Mouse (Mus musculus): ENCODE data around the gene Gm5089. TPM values are rescaled to one million over a fixed set of nuclear protein-coding genes. Genes with fewer than 3 reads are reported as not detected.

Gm5089 gene
- polyA plus RNA-seq, 1 experiment from 2014 or later = 0.64 TPM

- H3K4me3 ChIP-seq (ENCODE audit: low read depth, low read length) = no peak overlapping the region
- peaks cover 42% of the 10 kb centered on the region for H3K27me3 ChIP-seq (ENCODE audit: control insufficient read depth, insufficient read depth, low read length)
- WGBS = 85% methylated on average over 13 of the region's 13 CpGs
- ATAC-seq (ENCODE audit: low FRiP score) (no peak), DNase-seq (ENCODE audit: low spot score, missing footprints) (no peak)
- H3K27ac ChIP-seq (ENCODE audit: low read depth, low read length) = no peak overlapping the region
- H3K9me3 ChIP-seq (ENCODE audit: control insufficient read depth, low read length) = no peaks in the 10 kb centered on the region
- H3K9ac ChIP-seq (ENCODE audit: low read length) = no peak overlapping the region
- H3K36me3 ChIP-seq (ENCODE audit: control insufficient read depth, insufficient read depth, low read length) = no peaks in the 10 kb centered on the region
- H3K4me2 ChIP-seq = no peak overlapping the region
- peaks cover 4% of the 10 kb centered on the region; the same call in 1 of the 2 replicates for H3K4me1 ChIP-seq (ENCODE audit: control insufficient read depth, insufficient read depth, low read length)
Observed at GRCm38 (mm10) chr14:122389684-122390370, 61.1 kb downstream of the Gm5089 start.

GRCm38 (mm10) chr14:122388431-122389031 lies 62.4 kb downstream of the Gm5089 start:
- Histone ChIP-seq H3K27ac (ENCODE audit: low read depth, low read length) (no peak overlapping the region), H3K4me3 (ENCODE audit: low read depth, low read length) (no peak overlapping the region), H3K4me2 (no peak overlapping the region), H3K4me1 (ENCODE audit: control insufficient read depth, insufficient read depth, low read length) (peaks cover 4% of the 10 kb centered on the region; the same call in 1 of the 2 replicates), H3K27me3 (ENCODE audit: control insufficient read depth, insufficient read depth, low read length) (peaks cover 45% of the 10 kb centered on the region), H3K9me3 (ENCODE audit: control insufficient read depth, low read length) (no peaks in the 10 kb centered on the region), H3K36me3 (ENCODE audit: control insufficient read depth, insufficient read depth, low read length) (no peaks in the 10 kb centered on the region), H3K9ac (ENCODE audit: low read length) (no peak overlapping the region)
- ATAC-seq (ENCODE audit: low FRiP score) (no peak), DNase-seq (ENCODE audit: low spot score, missing footprints) (no peak)
- WGBS = 67% methylated on average over 19 of the region's 19 CpGs

- Histone ChIP-seq H3K27me3 (ENCODE audit: control insufficient read depth, insufficient read depth, low read length) (peaks cover 45% of the 10 kb centered on the region), H3K9ac (ENCODE audit: low read length) (no peak overlapping the region), H3K4me1 (ENCODE audit: control insufficient read depth, insufficient read depth, low read length) (peaks cover 4% of the 10 kb centered on the region; the same call in 1 of the 2 replicates), H3K4me2 (no peak overlapping the region), H3K27ac (ENCODE audit: low read depth, low read length) (no peak overlapping the region), H3K36me3 (ENCODE audit: control insufficient read depth, insufficient read depth, low read length) (no peaks in the 10 kb centered on the region), H3K4me3 (ENCODE audit: low read depth, low read length) (no peak overlapping the region), H3K9me3 (ENCODE audit: control insufficient read depth, low read length) (no peaks in the 10 kb centered on the region)
- WGBS = 91% methylated on average over 5 of the region's 5 CpGs
- ATAC-seq (ENCODE audit: low FRiP score) (no peak), DNase-seq (ENCODE audit: low spot score, missing footprints) (no peak)
Observed at GRCm38 (mm10) chr14:122387781-122388180, 63.1 kb downstream of the Gm5089 start.

- Histone ChIP-seq H3K27me3 (ENCODE audit: control insufficient read depth, insufficient read depth, low read length) (peaks cover 38% of the 10 kb centered on the region), H3K4me1 (ENCODE audit: control insufficient read depth, insufficient read depth, low read length) (peaks cover 10% of the 10 kb centered on the region; the same call in 1 of the 2 replicates), H3K9ac (ENCODE audit: low read length) (no peak overlapping the region), H3K36me3 (ENCODE audit: control insufficient read depth, insufficient read depth, low read length) (no peaks in the 10 kb centered on the region), H3K27ac (ENCODE audit: low read depth, low read length) (no peak overlapping the region), H3K9me3 (ENCODE audit: control insufficient read depth, low read length) (no peaks in the 10 kb centered on the region), H3K4me3 (ENCODE audit: low read depth, low read length) (no peak overlapping the region), H3K4me2 (no peak overlapping the region)
- WGBS = 91% methylated on average over 17 of the region's 17 CpGs
- ATAC-seq (ENCODE audit: low FRiP score) (no peak), DNase-seq (ENCODE audit: low spot score, missing footprints) (no peak)
Observed at GRCm38 (mm10) chr14:122386281-122387130, 64.4 kb downstream of the Gm5089 start.

- Histone ChIP-seq H3K9ac (ENCODE audit: low read length) (no peak overlapping the region), H3K4me2 (no peak overlapping the region), H3K4me1 (ENCODE audit: control insufficient read depth, insufficient read depth, low read length) (peaks cover 10% of the 10 kb centered on the region; the same call in 1 of the 2 replicates), H3K4me3 (ENCODE audit: low read depth, low read length) (no peak overlapping the region), H3K27ac (ENCODE audit: low read depth, low read length) (no peak overlapping the region), H3K27me3 (ENCODE audit: control insufficient read depth, insufficient read depth, low read length) (peaks cover 37% of the 10 kb centered on the region), H3K36me3 (ENCODE audit: control insufficient read depth, insufficient read depth, low read length) (no peaks in the 10 kb centered on the region), H3K9me3 (ENCODE audit: control insufficient read depth, low read length) (no peaks in the 10 kb centered on the region)
- 94% methylated on average over 5 of the region's 5 CpGs for WGBS
- no peak for DNase-seq (ENCODE audit: low spot score, missing footprints)
- no peak for ATAC-seq (ENCODE audit: low FRiP score)
Observed at GRCm38 (mm10) chr14:122385758-122386157, 65.2 kb downstream of the Gm5089 start.

- no peak for ATAC-seq (ENCODE audit: low FRiP score)
- Histone ChIP-seq H3K9me3 (ENCODE audit: control insufficient read depth, low read length) (no peaks in the 10 kb centered on the region), H3K4me3 (ENCODE audit: low read depth, low read length) (no peak overlapping the region), H3K9ac (ENCODE audit: low read length) (no peak overlapping the region), H3K4me2 (no peak overlapping the region), H3K27me3 (ENCODE audit: control insufficient read depth, insufficient read depth, low read length) (peaks cover 36% of the 10 kb centered on the region), H3K36me3 (ENCODE audit: control insufficient read depth, insufficient read depth, low read length) (no peaks in the 10 kb centered on the region), H3K4me1 (ENCODE audit: control insufficient read depth, insufficient read depth, low read length) (peaks cover 10% of the 10 kb centered on the region; the same call in 1 of the 2 replicates), H3K27ac (ENCODE audit: low read depth, low read length) (no peak overlapping the region)
- WGBS = 76% methylated on average over 3 of the region's 3 CpGs
- DNase-seq (ENCODE audit: low spot score, missing footprints) = no peak
Observed at GRCm38 (mm10) chr14:122385238-122385534, 65.7 kb downstream of the Gm5089 start.

Other genes starting within 250 kb of the Gm5089 start
- 14.6 and 15.8 TPM in 2 replicates for gene Zic5, start 14.6 kb upstream of the Gm5089 start, polyA plus RNA-seq (2014; fragmentation: Nextera tagmentation; extraction: Ambion mirVana)
- 5.8 and 6.3 TPM in 2 replicates for gene Zic2, start 24.3 kb upstream of the Gm5089 start, polyA plus RNA-seq (2014; fragmentation: Nextera tagmentation; extraction: Ambion mirVana)
- gene Gm10837, start 39.5 kb upstream of the Gm5089 start, polyA plus RNA-seq (2014; fragmentation: Nextera tagmentation; extraction: Ambion mirVana) = 0.41 and 0.45 TPM in 2 replicates
- 28.1 and 31.2 TPM in 2 replicates for gene Pcca, start 83.2 kb upstream of the Gm5089 start, polyA plus RNA-seq (2014; fragmentation: Nextera tagmentation; extraction: Ambion mirVana)

Measured in midbrain, embryonic 11.5 days (tissue).